Mouse (Mus musculus) gastrocnemius, adult 8-10 months (tissue): Measurements from ENCODE around the gene Rtn4r. TPM values are rescaled to one million over a fixed set of nuclear protein-coding genes. Genes with fewer than 3 reads are reported as not detected.
A peak's percentile ranks its signal among the peaks of the same experiment; 100 is the strongest.

Experiments used
- DNase-seq, 2 experiments: peaks; one replicate each; pipeline ENCODE4 v3.0.0; 2022; ENCODE audit warnings: low spot score in 2 of 2
- total RNA-seq, 4 experiments: library from RNA; stranded (reverse); gene quantifications; 2 replicates each; pipeline ENCODE4 v1.2.4; 2022

Rtn4r gene
- total RNA-seq, result under 1 TPM in 1 of 4 experiments, not detected in 3; 0.15 TPM

- DNase-seq, result no peak
These were observed at the start of gene Rtn4r for GRCm38 (mm10) chr16:18127241-18127861. Rtn4r (plus strand) TSS chr16:18127642.

- DNase-seq, result no peak
These were observed 49.0 kb upstream of the Rtn4r start for GRCm38 (mm10) chr16:18078314-18079015.

- no peak for DNase-seq
These were observed 48.1 kb upstream of the Rtn4r start for GRCm38 (mm10) chr16:18079300-18079699.

GRCm38 (mm10) chr16:18080171-18080570 is 47.3 kb upstream of the Rtn4r start:
- no peak for DNase-seq

- no peak for DNase-seq
These were observed 46.2 kb upstream of the Rtn4r start for GRCm38 (mm10) chr16:18081149-18081827.

GRCm38 (mm10) chr16:18082291-18082690 is 45.2 kb upstream of the Rtn4r start:
- DNase-seq, result no peak

GRCm38 (mm10) chr16:18083231-18083951 is 44.1 kb upstream of the Rtn4r start:
- peak; percentile 76 to 78 for DNase-seq

- DNase-seq, result no peak
These were observed 43.2 kb upstream of the Rtn4r start for GRCm38 (mm10) chr16:18084262-18084661.

- DNase-seq, result no peak
These were observed 40.3 kb upstream of the Rtn4r start for GRCm38 (mm10) chr16:18087101-18087500.

- no peak for DNase-seq
These were observed 31.1 kb upstream of the Rtn4r start for GRCm38 (mm10) chr16:18096348-18096747.

- DNase-seq, result no peak
These were observed 24.6 kb upstream of the Rtn4r start for GRCm38 (mm10) chr16:18102816-18103215.

GRCm38 (mm10) chr16:18103366-18103765 is 24.1 kb upstream of the Rtn4r start:
- DNase-seq, result no peak

- no peak for DNase-seq
These were observed 23.6 kb upstream of the Rtn4r start for GRCm38 (mm10) chr16:18103808-18104207.

- DNase-seq, result peak; percentile 66 to 74
These were observed 19.0 kb upstream of the Rtn4r start for GRCm38 (mm10) chr16:18108221-18108966.

GRCm38 (mm10) chr16:18111042-18111441 is 16.4 kb upstream of the Rtn4r start:
- no peak for DNase-seq

GRCm38 (mm10) chr16:18116467-18116866 is 11.0 kb upstream of the Rtn4r start:
- no peak for DNase-seq

GRCm38 (mm10) chr16:18118285-18118684 is 9.2 kb upstream of the Rtn4r start:
- no peak for DNase-seq

GRCm38 (mm10) chr16:18119031-18119730 is 8.3 kb upstream of the Rtn4r start:
- no peak for DNase-seq

- DNase-seq, result no peak
These were observed 4.7 kb upstream of the Rtn4r start for GRCm38 (mm10) chr16:18122740-18123139.

- DNase-seq, result no peak
These were observed 4.0 kb upstream of the Rtn4r start for GRCm38 (mm10) chr16:18123471-18123870.
